Mouse (Mus musculus): ENCODE measurements at regions not wholly inside any gene's neighbourhood (a gene's known extent, or its start where the extent isn't known, plus 50 kb on each side); places are given as distances from the start of the nearest gene placed in this dataset.

DNA sequence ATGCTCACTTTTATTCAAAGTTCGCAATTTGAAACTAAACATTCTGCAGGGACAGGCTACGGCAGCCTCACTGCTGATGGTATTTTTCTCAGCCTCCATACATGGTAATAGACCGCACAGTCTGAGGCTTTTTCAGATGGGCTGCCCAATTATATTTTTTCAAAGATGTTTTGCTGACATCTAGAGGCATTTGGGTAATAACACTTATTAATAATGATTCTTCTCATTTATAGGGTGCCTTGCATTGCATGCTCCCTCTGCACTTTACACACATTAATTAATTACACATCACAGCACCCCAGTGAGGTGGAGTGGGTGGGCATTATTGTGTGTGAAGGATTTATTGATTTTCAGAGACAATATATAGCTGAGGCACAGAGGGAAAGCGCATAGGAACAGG, 644.5 kb downstream of the Pkhd1 start:
- DNase-seq: no peak

DNA sequence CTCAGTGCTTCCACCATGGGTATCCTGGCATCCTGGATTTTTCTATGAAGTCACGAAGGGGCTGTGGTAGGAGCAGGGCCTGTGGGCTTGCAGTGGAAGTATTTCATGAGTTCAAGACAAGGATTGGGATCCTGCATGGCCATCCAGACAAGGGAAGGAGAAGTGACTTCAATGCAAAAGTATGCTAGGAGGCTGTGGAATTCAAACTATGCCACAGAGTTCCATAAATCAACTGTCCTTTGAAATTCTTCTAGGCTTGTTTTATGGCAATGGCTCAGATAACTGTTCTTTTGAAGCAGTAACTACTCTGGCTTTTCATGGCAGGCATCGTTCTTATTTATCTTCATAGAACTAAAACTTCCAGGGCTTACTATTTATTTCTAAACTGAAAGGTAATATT, 643.9 kb downstream of the Pkhd1 start:
- DNase-seq: no peak

DNA sequence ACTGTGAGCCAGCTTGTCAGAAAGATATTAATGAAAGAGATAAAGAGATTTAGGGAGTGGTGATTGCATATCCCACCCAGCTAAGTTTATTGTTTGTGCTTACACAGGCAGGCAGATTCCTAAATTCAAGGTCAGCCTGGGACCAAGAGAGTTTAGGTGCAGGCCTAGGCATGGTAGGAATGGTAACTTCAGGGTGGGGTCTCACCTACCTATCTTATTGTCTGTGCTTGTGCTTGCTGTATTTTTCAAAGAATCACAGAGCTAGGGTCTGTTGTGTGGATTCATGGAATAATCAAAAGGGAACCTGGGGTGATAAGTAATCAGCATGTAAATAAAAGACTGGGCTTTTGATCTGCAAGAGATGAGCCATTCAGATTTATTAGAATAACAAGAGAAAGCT, 642.4 kb downstream of the Pkhd1 start:
- DNase-seq: no peak

DNA sequence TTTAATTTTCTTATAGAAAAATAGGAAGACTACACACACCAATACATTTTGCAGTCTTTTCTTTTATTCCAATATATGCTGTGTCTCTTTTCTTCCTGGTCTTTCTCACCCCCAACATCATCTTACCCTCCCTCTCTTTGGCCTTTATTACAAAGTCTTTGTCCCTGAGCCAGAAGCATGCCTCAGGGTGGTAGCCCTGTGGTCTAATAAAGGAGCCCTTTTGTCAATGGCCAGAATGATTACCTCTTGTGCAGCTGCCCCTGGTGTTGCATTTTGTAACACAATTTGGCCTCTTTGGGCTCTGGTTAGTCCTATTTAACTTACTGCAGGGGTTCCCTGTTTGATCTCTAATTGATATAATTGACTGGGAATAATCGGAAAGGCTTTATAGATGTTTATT, 636.7 kb downstream of the Pkhd1 start:
- no peak for DNase-seq

DNA sequence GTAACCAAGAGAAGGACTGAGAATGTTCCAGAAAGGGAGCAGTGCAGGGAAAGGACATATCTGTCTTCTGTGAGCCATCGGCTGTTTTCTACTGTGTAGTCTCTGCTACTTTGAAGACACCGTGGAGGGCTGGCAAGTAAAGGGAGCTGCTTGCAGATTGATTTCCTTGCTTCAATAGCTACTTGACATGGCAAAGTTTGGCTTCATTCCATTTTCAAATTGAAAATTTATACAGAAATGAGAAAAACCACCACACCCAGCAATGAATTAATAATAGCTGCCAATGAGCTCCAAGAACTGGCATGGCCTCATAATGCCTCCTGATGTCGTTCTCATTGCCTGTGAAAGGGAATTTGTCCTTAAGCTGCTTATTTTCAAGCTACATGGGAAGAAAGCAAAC, 635.1 kb downstream of the Pkhd1 start:
- DNase-seq: no peak

DNA sequence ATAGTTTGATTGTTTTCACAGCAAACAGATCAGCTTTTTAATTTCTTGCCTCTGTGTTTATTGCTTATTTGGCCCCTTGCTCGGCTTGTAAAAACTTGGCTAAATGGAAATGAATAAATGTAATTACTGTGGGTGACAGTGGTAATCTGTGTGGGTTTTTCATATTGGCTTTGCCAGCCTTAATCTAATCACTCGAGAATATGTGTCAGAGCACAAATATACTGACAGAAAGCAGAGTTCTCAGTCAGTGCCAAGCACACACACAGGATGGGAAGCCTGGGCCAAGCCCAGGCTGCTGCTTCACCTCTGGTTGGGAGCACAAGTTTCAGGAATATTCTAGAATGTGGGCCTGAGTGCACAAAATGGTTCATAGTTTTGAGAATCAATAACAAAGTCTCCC, 634.4 kb downstream of the Pkhd1 start:
- DNase-seq: no peak

DNA sequence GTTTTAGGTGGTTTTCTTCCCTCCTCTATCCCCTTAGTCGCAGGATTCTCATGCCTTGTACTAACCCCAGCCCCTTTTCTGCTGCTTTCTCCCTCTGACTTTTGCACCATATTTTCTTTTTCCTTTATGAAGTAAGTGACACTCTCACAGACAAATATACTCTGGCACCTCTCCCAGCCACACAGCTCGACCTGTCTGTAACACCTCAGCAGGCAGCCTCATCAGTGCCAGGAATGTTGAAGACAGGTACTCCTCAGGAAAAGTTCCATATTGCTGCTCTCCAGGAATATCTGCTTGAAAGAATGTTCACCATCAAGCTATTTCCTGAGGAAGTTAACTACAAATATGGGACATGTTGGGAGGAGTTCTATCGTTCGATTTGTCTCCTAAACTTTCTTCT, 627.9 kb downstream of the Pkhd1 start:
- DNase-seq: no peak

Data from cerebellum, adult 11-12 months (tissue).